Mouse (Mus musculus) MEL (cell line): ENCODE results near the gene Aldoart2.

ENCODE experiments used
- CHD2 ChIP-seq: IDR thresholded peaks from 2 replicates; pipeline ENCODE4 v1.6.1; 2011; ENCODE audit warnings: low read length, improper control_type of control experiment
- HCFC1 ChIP-seq: IDR thresholded peaks from 2 replicates; pipeline ENCODE4 v1.6.1; 2012; ENCODE audit warnings: low read depth, mild to moderate bottlenecking, inconsistent platforms, low read length, improper control_type of control experiment, moderate library complexity
- POLR2A ChIP-seq, 2 experiments: IDR thresholded peaks; 2 replicates each; pipeline ENCODE4 v1.6.1; 2011 to 2012; ENCODE audit warnings: low read length in 2 of 2, mild to moderate bottlenecking in 2 of 2, control low read depth in 1 of 2, improper control_type of control experiment in 1 of 2, low read depth in 1 of 2, moderate library complexity in 1 of 2; ENCODE audit not compliant: control insufficient read depth in 1 of 2, insufficient read depth in 1 of 2, poor library complexity in 1 of 2
- POLR2AphosphoS2 ChIP-seq: IDR thresholded peaks from 2 replicates; pipeline ENCODE4 v1.6.1; 2011; ENCODE audit warnings: low read length, improper control_type of control experiment
- SIN3A ChIP-seq: IDR thresholded peaks from 2 replicates; pipeline ENCODE4 v1.6.1; 2012; ENCODE audit warnings: low read length, improper control_type of control experiment, inconsistent platforms
- TAL1 ChIP-seq: IDR thresholded peaks from 2 replicates; pipeline ENCODE4 v1.6.1; 2012; ENCODE audit warnings: mild to moderate bottlenecking, inconsistent platforms, low read length, moderate library complexity, mixed read lengths

DNA sequence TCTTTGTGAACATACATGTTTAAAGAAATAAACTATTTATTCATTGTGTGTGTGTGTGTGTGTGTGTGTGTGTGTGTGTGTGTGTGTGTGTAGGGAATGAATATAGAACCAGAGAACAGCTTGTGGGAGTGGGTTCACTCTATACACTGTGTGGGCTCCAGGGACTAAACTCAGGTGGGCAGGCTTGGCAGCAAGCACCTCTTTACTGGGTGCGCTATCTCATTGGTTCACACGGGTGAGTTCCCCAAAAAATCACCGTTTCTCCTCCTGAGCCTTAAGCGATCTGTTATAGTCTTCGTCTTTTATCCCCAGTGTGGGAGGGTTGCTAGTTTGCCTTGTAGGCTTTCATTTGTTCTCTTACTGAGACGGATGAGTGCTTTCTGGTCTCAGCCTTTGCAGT, 7.2 kb upstream of the Aldoart2 start:
- TF ChIP-seq POLR2AphosphoS2: no peak
- no peak for TF ChIP-seq POLR2A (IDR thresholded peaks at IDR 0.05; ENCODE audit: control insufficient read depth in 1 of 2, insufficient read depth in 1 of 2, low read depth in 1 of 2, low read length in 2 of 2, poor library complexity in 1 of 2)
- no peak for TF ChIP-seq CHD2
- no peak for TF ChIP-seq HCFC1
- no peak for TF ChIP-seq SIN3A
- TF ChIP-seq TAL1: no peak
